Mouse (Mus musculus) stomach, postnatal 0 days (tissue): ENCODE measurements at regions not wholly inside any gene's neighbourhood (a gene's known extent, or its start where the extent isn't known, plus 50 kb on each side); places are given as distances from the start of the nearest gene placed in this dataset.

Experiments
- CTCF ChIP-seq: IDR thresholded peaks from 2 replicates; pipeline ENCODE4 v1.5.1; 2016; ENCODE audit warnings: antibody characterized with exemption, low read depth, mild to moderate bottlenecking, moderate library complexity
- EP300 ChIP-seq: optimal IDR thresholded peaks from 2 replicates; pipeline ENCODE3; 2016; ENCODE audit warnings: antibody characterized with exemption

GRCm38 (mm10) chr1:72036141-72036540, 176.0 kb downstream of the Mreg start:
- TF ChIP-seq CTCF (no peak), EP300 (no peak)
